20 mouse cellular contexts compared by ENCODE assay signal in genomic region chrX:95935481-95935880, GRCm38 (mm10). TPM values are rescaled to one million over a fixed set of nuclear protein-coding genes. Genes with fewer than 3 reads are reported as not detected.
A peak's percentile ranks its signal among the peaks of the same experiment; 100 is the strongest.
DNase-seq lines count a peak whose midpoint lies in the region; ATAC-seq lines count a peak whose summit lies in the region.
"Had no signal": no experiment of that assay in that cellular context is flagged by ENCODE, and none has a peak within 500 bp of the region (broad histone marks: within the 10 kb centered on the region; RNA-seq: fewer than 3 reads in every experiment).

No protein-coding gene starts in this region.

- H3K27me3 ChIP-seq in neural tube, embryonic 15.5 days (replicated peaks): no peaks in the 10 kb centered on the region
- H3K27me3 ChIP-seq: forebrain, embryonic 13.5 days; heart, embryonic 12.5 days; hindbrain, embryonic 15.5 days had no signal

- no peak overlapping the region for H3K27ac ChIP-seq in neural tube, embryonic 15.5 days (replicated peaks)
- H3K27ac ChIP-seq: embryonic facial prominence, embryonic 10.5 days; forebrain, embryonic 13.5 days; hindbrain, embryonic 10.5 days; hindbrain, embryonic 15.5 days had no signal

- peak; percentile 79 for ATAC-seq in cerebellum, adult (ENCODE audit: insufficient number of reproducible peaks, low FRiP score, low TSS enrichment)
- no peak for ATAC-seq in neural tube, embryonic 15.5 days (ENCODE audit: low FRiP score)
- ATAC-seq: CD4-positive, CD25-positive, alpha-beta regulatory T cell, adult 4 months; forebrain, embryonic 13.5 days; forebrain, postnatal 0 days; intestine, embryonic 16.5 days had no signal

- 84% methylated on average over 2 of the region's 2 CpGs for WGBS in neural tube, embryonic 15.5 days

- H3K4me3 ChIP-seq in neural tube, embryonic 15.5 days (replicated peaks): no peak overlapping the region
- H3K4me3 ChIP-seq: embryonic facial prominence, embryonic 10.5 days; forebrain, embryonic 13.5 days; heart, embryonic 12.5 days; hindbrain, embryonic 10.5 days; hindbrain, embryonic 15.5 days had no signal

- no peak overlapping the region for H3K4me2 ChIP-seq in neural tube, embryonic 15.5 days
- H3K4me2 ChIP-seq: forebrain, embryonic 13.5 days; heart, embryonic 12.5 days; hindbrain, embryonic 15.5 days had no signal

- DNase-seq in cerebellum, postnatal 4 days (ENCODE audit: low spot score in 2 of 2): no peak
- peak; percentile 42 for DNase-seq in cerebellum, adult 9-10 months
- peak; percentile 42 to 53 for DNase-seq in cerebellum, postnatal 25 days
- DNase-seq in urinary bladder, postnatal 4 days (ENCODE audit: low spot score in 2 of 2): no peak
- DNase-seq in layer of hippocampus, postnatal 10 days (ENCODE audit: low spot score in 2 of 2): no peak
- DNase-seq: adrenal gland, postnatal 10 days; B cell, adult 2 months; forebrain, postnatal 0 days; gastrocnemius, postnatal 25 days; kidney, adult 2 months had no signal

- H3K9me3 ChIP-seq in neural tube, embryonic 15.5 days (replicated peaks): no peaks in the 10 kb centered on the region
- H3K9me3 ChIP-seq: embryonic facial prominence, embryonic 10.5 days; forebrain, embryonic 13.5 days; G1E; heart, embryonic 12.5 days; hindbrain, embryonic 10.5 days; hindbrain, embryonic 15.5 days had no signal

- H3K36me3 ChIP-seq in neural tube, embryonic 15.5 days: peaks cover 3% of the 10 kb centered on the region; the same call in 1 of the 2 replicates

- no peak overlapping the region for H3K9ac ChIP-seq in neural tube, embryonic 15.5 days (replicated peaks)
- H3K9ac ChIP-seq: forebrain, embryonic 13.5 days; forebrain, postnatal 0 days; heart, embryonic 12.5 days; hindbrain, embryonic 15.5 days had no signal

- H3K4me1 ChIP-seq in neural tube, embryonic 15.5 days: no peaks in the 10 kb centered on the region
- H3K4me1 ChIP-seq: embryonic facial prominence, embryonic 10.5 days; forebrain, embryonic 13.5 days; heart, embryonic 12.5 days; hindbrain, embryonic 10.5 days; hindbrain, embryonic 15.5 days had no signal

RNA-seq across cellular contexts. Expression of gene Las1l, which starts 21.3 kb away (rescaled TPM):
- total RNA-seq in layer of hippocampus, postnatal 10 days (2021): 10 to 100 TPM; 63.7 to 84.3 TPM
- polyA plus RNA-seq in neural tube, embryonic 15.5 days (2015; fragmentation: Nextera tagmentation; extraction: Ambion mirVana): 108 and 120 TPM in 2 replicates

Comparison
In these comparisons a context has a peak if more than half of its experiments do, and no peak if none do; other contexts are left out.
1. DNase-seq: peak in cerebellum, adult 9-10 months (single experiment) and cerebellum, postnatal 25 days (2 of 2); none in cerebellum, postnatal 4 days (0 of 2), urinary bladder, postnatal 4 days (0 of 2) and layer of hippocampus, postnatal 10 days (0 of 2).